Mouse (Mus musculus): ENCODE results near the gene Glce. TPM values are rescaled to one million over a fixed set of nuclear protein-coding genes. Genes with fewer than 3 reads are reported as not detected.

Gene Glce
- total and polyA plus RNA-seq, 2 experiments from 2014 or later: 15.5 to 41.7 TPM

- no peak overlapping the region for H3K27ac ChIP-seq (ENCODE audit: low read depth, low read length)
- H3K9ac ChIP-seq (replicated peaks; ENCODE audit: low read length, poor library complexity, severe bottlenecking): no peak overlapping the region
- H3K36me3 ChIP-seq (ENCODE audit: insufficient read depth, low read length): no peaks in the 10 kb centered on the region
- H3K4me2 ChIP-seq (ENCODE audit: low read depth, low read length, poor library complexity, severe bottlenecking): no peak overlapping the region
- H3K27me3 ChIP-seq (ENCODE audit: insufficient read depth, low read length): peaks cover 20% of the 10 kb centered on the region; the same call in 1 of the 2 replicates
- 61% methylated on average over 4 of the region's 4 CpGs for WGBS
- DNase-seq (ENCODE audit: low spot score): no peak
- no peak for ATAC-seq (ENCODE audit: low FRiP score)
- no peaks in the 10 kb centered on the region for H3K9me3 ChIP-seq (ENCODE audit: low read length)
- no peaks in the 10 kb centered on the region for H3K4me1 ChIP-seq (ENCODE audit: insufficient read depth, low read length)
- TF ChIP-seq CTCF (IDR thresholded peaks at IDR 0.05): no peak
- no peak overlapping the region for H3K4me3 ChIP-seq (ENCODE audit: low read depth, low read length)
Measured at GRCm38 (mm10) chr9:62023879-62024278, 98.6 kb downstream of the Glce start.

- H3K4me3 ChIP-seq (ENCODE audit: low read depth, low read length): no peak overlapping the region
- H3K9me3 ChIP-seq (ENCODE audit: low read length): no peaks in the 10 kb centered on the region
- no peaks in the 10 kb centered on the region for H3K36me3 ChIP-seq (ENCODE audit: insufficient read depth, low read length)
- H3K27ac ChIP-seq (ENCODE audit: low read depth, low read length): no peak overlapping the region
- peaks cover 20% of the 10 kb centered on the region; the same call in 1 of the 2 replicates for H3K27me3 ChIP-seq (ENCODE audit: insufficient read depth, low read length)
- DNase-seq (ENCODE audit: low spot score): no peak
- no peak for ATAC-seq (ENCODE audit: low FRiP score)
- H3K9ac ChIP-seq (replicated peaks; ENCODE audit: low read length, poor library complexity, severe bottlenecking): no peak overlapping the region
- 85% methylated on average over 6 of the region's 6 CpGs for WGBS
- H3K4me1 ChIP-seq (ENCODE audit: insufficient read depth, low read length): no peaks in the 10 kb centered on the region
- no peak overlapping the region for H3K4me2 ChIP-seq (ENCODE audit: low read depth, low read length, poor library complexity, severe bottlenecking)
- no peak for TF ChIP-seq CTCF (IDR thresholded peaks at IDR 0.05)
Measured at GRCm38 (mm10) chr9:62022961-62023680, 99.3 kb downstream of the Glce start.

GRCm38 (mm10) chr9:62021583-62022120 lies 100.8 kb downstream of the Glce start:
- DNase-seq (ENCODE audit: low spot score) (no peak), ATAC-seq (ENCODE audit: low FRiP score) (no peak)
- WGBS: 72% methylated on average over 7 of the region's 7 CpGs
- no peaks in the 10 kb centered on the region for H3K4me1 ChIP-seq (ENCODE audit: insufficient read depth, low read length)
- no peaks in the 10 kb centered on the region for H3K36me3 ChIP-seq (ENCODE audit: insufficient read depth, low read length)
- peaks cover 15% of the 10 kb centered on the region; the same call in 1 of the 2 replicates for H3K27me3 ChIP-seq (ENCODE audit: insufficient read depth, low read length)
- H3K9me3 ChIP-seq (ENCODE audit: low read length): no peaks in the 10 kb centered on the region
- H3K4me3 ChIP-seq (ENCODE audit: low read depth, low read length): no peak overlapping the region
- TF ChIP-seq CTCF (IDR thresholded peaks at IDR 0.05): no peak
- no peak overlapping the region for H3K4me2 ChIP-seq (ENCODE audit: low read depth, low read length, poor library complexity, severe bottlenecking)
- no peak overlapping the region for H3K9ac ChIP-seq (replicated peaks; ENCODE audit: low read length, poor library complexity, severe bottlenecking)
- no peak overlapping the region for H3K27ac ChIP-seq (ENCODE audit: low read depth, low read length)

- Histone ChIP-seq H3K27me3 (ENCODE audit: insufficient read depth, low read length) (0 out of 2 replicates have a peak, but pooled peaks cover 5% of the 10 kb centered on the region), H3K9ac (replicated peaks; ENCODE audit: low read length, poor library complexity, severe bottlenecking) (no peak overlapping the region), H3K4me2 (ENCODE audit: low read depth, low read length, poor library complexity, severe bottlenecking) (no peak overlapping the region), H3K9me3 (ENCODE audit: low read length) (no peaks in the 10 kb centered on the region), H3K4me3 (ENCODE audit: low read depth, low read length) (no peak overlapping the region), H3K36me3 (ENCODE audit: insufficient read depth, low read length) (no peaks in the 10 kb centered on the region), H3K27ac (ENCODE audit: low read depth, low read length) (no peak overlapping the region), H3K4me1 (ENCODE audit: insufficient read depth, low read length) (no peaks in the 10 kb centered on the region)
- ATAC-seq (ENCODE audit: low FRiP score) (no peak), DNase-seq (ENCODE audit: low spot score) (no peak)
- WGBS: 85% methylated on average over 7 of the region's 7 CpGs
- TF ChIP-seq CTCF (IDR thresholded peaks at IDR 0.05): no peak
Measured at GRCm38 (mm10) chr9:62020259-62020658, 102.2 kb downstream of the Glce start.

DNA sequence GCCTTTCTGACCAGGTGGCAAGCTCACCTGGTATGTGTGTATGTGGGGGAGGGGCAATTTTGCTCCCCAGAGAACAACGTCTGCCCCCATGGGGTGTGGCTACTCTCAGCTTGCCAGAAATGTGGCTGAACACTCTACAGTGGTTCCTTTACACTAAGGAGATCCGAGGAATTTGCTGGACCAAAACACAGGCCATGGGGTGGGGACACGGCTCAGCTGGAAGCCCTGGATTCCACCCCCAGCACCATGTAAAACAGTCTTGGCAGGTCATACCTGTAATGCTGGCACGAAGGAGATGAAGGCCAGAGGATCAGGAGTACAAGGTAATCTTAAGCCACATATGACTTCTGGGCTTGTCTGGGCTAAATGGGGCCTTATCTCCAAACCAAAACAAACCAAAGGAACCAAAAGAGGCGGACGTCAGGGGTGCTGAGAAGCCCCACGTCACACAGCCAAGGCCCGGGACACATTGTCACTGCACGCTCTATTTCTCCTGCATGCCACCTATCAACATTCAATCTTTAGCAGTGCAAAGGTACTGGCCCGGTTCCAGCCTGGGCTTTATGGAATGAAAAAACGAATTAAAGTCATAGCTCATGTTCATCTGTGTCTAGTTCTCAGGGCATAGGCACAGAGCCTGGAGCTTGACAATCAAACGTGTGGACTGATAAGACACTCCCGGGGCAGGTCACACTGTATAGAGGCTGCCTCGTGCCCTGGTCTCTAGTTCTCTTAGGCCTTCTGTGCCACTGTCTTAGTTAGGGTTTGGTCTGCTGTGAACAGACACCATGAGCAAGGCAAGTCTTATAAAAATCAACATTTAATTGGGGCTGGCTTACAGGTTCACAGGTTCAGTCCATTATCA lies 104.0 kb downstream of the Glce start:
- Histone ChIP-seq H3K4me3 (ENCODE audit: low read depth, low read length) (no peak overlapping the region), H3K27ac (ENCODE audit: low read depth, low read length) (no peak overlapping the region), H3K4me1 (ENCODE audit: insufficient read depth, low read length) (no peaks in the 10 kb centered on the region), H3K9me3 (ENCODE audit: low read length) (no peaks in the 10 kb centered on the region), H3K27me3 (ENCODE audit: insufficient read depth, low read length) (no peaks in the 10 kb centered on the region), H3K9ac (replicated peaks; ENCODE audit: low read length, poor library complexity, severe bottlenecking) (no peak overlapping the region), H3K4me2 (ENCODE audit: low read depth, low read length, poor library complexity, severe bottlenecking) (no peak overlapping the region), H3K36me3 (ENCODE audit: insufficient read depth, low read length) (no peaks in the 10 kb centered on the region)
- no peak for TF ChIP-seq CTCF (IDR thresholded peaks at IDR 0.05)
- ATAC-seq (ENCODE audit: low FRiP score): no peak
- no peak for DNase-seq (ENCODE audit: low spot score)
- 87% methylated on average over 14 of the region's 14 CpGs for WGBS
